Mouse (Mus musculus): ENCODE results near the gene Pheta2.

Pheta2 gene

GRCm38 (mm10) chr15:82338593-82339112 is at the start of gene Pheta2, which contains the start of the genes Naga and Smdt1:
Gene Pheta2, plus strand, starts transcription at chr15:82338942.
Gene Naga, minus strand, starts transcription at chr15:82338925.
Gene Smdt1, plus strand, starts transcription at chr15:82338959.
- peak; percentile 89 to 91 for DNase-seq

DNA sequence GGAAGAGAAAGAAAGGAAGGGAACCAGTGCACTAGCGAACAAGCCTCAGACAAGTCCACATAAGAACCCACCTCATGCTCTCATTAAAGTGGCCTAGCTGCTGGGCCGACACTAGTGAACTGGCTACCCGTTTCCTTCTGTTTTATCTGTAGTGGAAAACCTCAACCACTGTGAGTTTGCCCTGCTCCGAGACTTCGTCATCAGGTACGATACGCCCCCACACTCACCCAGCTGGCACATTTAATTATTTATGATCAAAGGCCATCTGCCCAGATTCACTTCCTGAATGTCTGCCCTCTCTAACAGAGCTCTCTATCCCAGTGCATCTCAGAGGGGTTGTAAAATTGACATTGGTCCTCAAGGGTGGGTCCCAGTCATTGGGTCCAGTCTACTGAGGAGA is 48.5 kb upstream of the Pheta2 start:
- DNase-seq, result no peak

DNA sequence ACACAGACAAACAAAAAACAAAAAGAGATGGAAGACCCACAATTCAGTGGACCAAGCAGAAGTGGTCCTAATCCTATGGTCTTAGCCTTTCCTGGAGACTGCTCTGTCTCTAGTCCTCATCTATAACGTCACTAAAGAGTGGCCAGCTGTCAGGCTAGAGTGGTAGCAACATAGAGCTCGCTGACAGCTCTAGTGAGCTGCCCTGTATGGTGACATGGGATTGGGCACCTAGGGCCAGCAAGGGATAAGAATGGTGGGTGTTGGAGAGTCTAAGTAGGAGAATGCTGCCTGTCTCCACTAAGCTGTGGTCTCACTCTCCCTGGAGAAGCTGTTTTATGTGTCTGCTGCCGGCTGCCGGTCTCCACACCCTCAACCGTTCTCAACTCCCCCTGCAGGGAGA is 45.9 kb upstream of the Pheta2 start:
- DNase-seq, result no peak

DNA sequence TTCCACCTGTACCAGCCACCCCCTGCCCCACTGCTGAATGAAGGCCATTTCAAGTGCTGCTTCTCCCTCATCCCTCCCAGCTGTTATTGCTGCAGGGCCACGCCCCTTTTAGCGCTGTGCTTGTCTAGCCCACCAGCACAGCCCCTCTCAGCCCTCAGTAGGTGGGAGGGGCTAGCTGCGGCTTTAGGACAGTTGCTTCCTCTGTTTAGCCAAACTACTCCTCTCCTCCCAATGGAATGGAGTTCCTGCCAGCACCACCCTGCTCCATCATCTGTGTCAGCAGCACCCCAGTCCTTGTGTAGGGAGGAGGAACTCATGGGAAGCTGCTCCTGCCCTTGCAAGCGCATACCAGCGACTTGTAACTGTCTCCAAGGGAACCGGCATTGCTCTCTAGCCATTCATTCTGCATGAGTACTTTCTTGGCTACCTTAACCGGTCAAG is 45.5 kb upstream of the Pheta2 start:
- no peak for DNase-seq

- no peak for DNase-seq
Measured at GRCm38 (mm10) chr15:82294059-82294458, 44.7 kb upstream of the Pheta2 start.

GRCm38 (mm10) chr15:82298764-82299561 is 39.8 kb upstream of the Pheta2 start, which contains the start of gene Wbp2nl:
Gene Wbp2nl, plus strand, starts transcription at chr15:82298954.
- peak; percentile 11 to 15 for DNase-seq

GRCm38 (mm10) chr15:82307107-82307506 is 31.6 kb upstream of the Pheta2 start:
- DNase-seq, result no peak

DNA sequence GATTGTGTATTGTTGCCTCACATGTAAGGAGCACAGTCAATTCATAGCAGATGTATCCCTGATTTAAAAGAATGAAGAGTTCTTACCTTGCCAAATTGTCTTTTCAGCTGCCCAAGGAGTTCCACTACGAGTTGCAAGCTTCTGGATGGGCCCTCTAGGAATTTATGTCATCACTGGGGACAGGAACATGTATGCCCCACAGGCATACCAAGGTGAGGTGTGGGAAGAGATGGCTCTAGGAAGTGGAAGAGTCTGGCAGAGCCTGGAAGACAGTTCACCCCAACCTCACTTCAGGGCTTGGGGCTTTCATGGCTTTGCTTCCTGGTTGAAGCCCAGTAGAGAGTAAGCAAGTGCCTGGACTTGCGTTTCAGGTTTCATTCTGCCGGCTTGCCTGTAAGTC is 30.3 kb upstream of the Pheta2 start:
- DNase-seq, result no peak

- no peak for DNase-seq
Measured at GRCm38 (mm10) chr15:82317839-82318238, 20.9 kb upstream of the Pheta2 start.

- no peak for DNase-seq
Measured at GRCm38 (mm10) chr15:82319613-82320012, 19.1 kb upstream of the Pheta2 start.

DNA sequence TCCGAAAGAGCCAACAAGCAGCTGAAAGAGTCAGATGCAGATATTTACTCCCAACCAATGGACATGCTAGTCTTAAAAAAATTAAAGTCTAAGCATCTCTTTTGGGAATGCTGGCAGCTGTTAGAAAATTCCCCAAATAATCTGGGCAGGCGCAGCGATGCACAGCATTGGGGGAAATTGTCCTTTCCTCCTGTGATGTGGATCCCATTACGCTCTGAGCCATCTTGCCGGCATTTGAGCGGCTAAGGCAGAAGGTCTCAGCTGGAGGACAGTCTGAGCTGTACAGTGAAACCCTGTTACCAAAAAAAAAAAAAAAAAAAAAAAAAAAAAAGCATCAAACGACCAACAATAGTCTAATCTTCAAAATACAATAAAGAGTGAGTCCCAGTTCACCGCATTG is 16.5 kb upstream of the Pheta2 start:
- DNase-seq, result no peak

- no peak for DNase-seq
Measured at GRCm38 (mm10) chr15:82325382-82325781, 13.4 kb upstream of the Pheta2 start.

GRCm38 (mm10) chr15:82335194-82335593 is 3.5 kb upstream of the Pheta2 start:
- no peak for DNase-seq

- no peak for DNase-seq
Measured at GRCm38 (mm10) chr15:82336629-82337028, 2.1 kb upstream of the Pheta2 start.

DNA sequence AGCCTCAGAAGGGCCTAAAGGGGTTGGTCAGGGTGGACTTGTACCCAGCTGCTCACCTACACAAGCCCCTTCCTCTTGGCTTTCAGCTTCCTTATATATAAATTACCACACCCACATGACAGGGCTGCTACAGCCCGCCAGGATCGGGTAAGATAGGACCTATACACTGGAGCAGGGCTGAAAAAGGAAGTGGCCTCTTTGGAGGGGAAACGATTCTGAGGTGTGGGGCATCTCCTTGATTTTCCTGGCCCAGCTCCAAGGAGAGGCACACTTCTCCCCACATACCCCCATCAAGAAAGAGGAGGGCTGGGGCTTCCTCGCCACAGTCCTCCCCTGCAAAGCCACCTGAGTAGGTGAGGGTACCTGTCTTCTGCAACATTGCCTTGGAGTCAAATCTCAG is 867 bp upstream of the Pheta2 start:
- DNase-seq, result peak; percentile 21 to 22

DNA sequence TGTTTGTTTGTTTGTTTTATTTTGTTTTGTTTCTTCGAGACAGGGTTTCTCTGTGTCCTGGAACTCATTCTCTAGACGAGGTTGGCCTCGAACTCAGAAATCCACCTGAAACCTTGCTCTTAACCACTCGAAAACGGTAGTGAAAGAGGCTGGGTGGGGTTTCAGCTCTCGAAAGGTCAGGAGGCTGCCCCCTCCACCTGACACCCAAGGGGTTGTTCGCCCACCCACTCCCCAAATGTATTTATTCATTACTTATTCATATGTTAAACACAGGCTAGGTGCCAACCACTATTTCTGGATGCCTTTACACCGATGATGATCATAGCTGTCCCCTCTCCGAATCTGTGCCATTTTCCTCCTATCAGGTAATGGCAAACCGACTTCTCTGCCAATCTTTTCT is 408 bp downstream of the Pheta2 start:
- DNase-seq, result no peak

- DNase-seq, result no peak
Measured at GRCm38 (mm10) chr15:82339634-82340254, 1.0 kb downstream of the Pheta2 start.

DNA sequence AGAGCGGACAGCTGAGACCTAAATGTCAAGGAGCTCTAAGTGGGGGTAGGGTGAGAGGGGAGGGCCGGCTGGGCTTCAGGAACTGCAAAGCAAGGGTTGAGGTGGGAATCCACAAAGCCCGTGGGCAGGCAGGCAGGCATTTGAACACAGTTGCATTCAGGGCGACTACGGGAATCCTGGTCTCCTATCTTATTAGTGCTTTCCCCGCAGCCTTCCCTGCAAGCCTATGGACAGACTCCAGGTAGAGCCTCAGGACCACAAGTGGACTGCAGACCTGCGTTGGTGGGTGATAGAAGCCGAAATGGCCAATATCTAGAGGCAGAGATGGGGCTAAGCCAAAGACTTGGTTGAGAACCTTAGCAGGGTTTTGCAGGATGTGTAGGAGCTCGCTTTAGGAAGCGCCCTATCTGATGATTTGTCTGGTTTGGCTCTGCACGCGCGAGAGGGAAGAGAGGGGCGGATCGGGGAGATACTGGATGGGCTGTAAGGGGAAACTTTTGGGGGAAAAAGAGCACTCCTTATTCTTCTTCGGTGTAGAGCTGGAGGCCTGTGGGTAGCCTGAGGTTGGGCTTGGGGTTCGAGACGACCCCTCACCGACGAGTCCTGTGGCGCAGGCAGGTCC is 1.8 kb downstream of the Pheta2 start:
- no peak for DNase-seq

DNA sequence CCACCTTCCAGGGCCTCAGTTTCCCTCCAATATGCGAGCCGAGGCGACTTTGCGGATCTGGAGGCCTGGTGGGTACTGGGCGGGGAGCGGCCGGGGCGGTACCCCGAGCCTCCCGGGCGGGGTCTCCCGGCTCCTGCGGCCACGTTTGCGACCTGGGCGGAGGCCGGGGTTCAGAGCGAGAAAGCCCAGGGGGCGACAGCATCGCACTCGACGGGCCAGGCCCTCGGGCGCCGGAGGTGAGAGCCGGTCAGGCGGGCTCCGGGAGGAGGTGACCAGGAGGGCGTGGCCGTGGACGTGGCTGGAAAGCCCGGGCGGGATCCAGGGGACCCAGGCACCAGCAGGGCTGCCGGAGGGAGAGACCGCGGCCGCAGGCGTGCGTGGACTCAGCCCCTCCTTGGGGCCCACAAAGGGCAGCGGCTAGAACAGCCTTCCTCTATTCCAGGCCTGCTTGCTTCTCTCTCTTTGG is 2.3 kb downstream of the Pheta2 start:
- no peak for DNase-seq

DNA sequence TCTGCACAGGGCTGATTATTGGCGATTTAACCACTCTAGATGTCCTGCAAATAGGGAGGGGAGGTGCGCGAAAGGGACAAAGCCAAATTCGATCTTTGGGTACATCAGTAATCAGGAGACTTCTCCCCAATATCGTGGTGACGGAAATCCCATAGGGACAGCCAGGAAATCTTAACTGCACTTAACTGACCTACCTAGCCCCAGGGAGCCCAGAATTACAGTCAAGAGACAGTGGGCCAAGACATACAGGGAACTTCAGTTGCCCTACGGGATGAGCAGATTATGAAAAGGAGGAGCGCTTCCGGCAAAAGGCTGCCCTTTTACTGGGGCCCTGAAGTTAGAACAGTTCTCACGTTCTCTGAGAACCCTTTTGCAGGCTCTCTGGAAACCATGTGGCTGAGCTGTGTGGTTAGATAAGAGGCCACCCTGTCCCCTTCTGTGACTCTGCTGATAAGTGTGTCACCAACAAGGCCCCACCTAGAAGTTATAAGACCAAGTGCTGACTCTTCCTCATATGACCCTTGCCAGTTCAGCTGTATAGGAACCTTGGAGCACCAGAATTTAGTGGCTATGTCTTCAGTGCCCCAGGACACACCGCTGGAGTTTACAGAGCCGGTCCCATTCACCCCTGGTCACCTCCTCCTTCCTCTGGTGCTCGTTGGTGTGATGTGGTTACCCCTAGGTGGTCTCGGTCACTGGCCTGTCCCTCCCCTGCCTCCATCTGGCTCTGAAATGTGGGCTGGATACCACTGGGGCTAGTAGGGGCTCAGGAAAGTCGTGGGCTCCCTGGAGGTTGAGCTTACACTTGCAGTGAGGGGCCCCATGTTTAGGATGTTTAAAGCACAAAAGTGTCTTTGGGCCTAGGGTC is 3.2 kb downstream of the Pheta2 start:
- no peak for DNase-seq

- peak in 1 of 2 experiments; percentile 20 for DNase-seq
Measured at GRCm38 (mm10) chr15:82342543-82342935, 3.8 kb downstream of the Pheta2 start.
